Mouse (Mus musculus) embryonic facial prominence, embryonic 12.5 days (tissue): ENCODE data around the gene Srcin1. TPM values are rescaled to one million over a fixed set of nuclear protein-coding genes. Genes with fewer than 3 reads are reported as not detected.

Source experiments
- ATAC-seq: fragments of 200-750 bp; cut with Nextera tagmentation; 2 replicates; pipeline ENCODE4 v1.8.0; 2017; ENCODE audit not compliant: insufficient number of reproducible peaks, insufficient read depth, low FRiP score, low TSS enrichment
- H3K27ac ChIP-seq: fragments of 300-500 bp; sonication (generic); 2 replicates; pipeline ENCODE4 v1.5.1; 2016; ENCODE audit warnings: mild to moderate bottlenecking
- H3K27me3 ChIP-seq: fragments of 300-500 bp; sonication (generic); 2 replicates; pipeline ENCODE4 v1.6.1; 2016; ENCODE audit warnings: mild to moderate bottlenecking, moderate library complexity
- H3K36me3 ChIP-seq: fragments of 300-500 bp; sonication (generic); 2 replicates; pipeline ENCODE4 v1.6.1; 2016; ENCODE audit warnings: mild to moderate bottlenecking
- H3K4me1 ChIP-seq: fragments of 300-500 bp; sonication (generic); 2 replicates; pipeline ENCODE4 v1.6.1; 2016
- H3K4me2 ChIP-seq: fragments of 300-500 bp; sonication (generic); replicated peaks from 2 replicates; pipeline ENCODE4 v1.6.1; 2016; ENCODE audit warnings: mild to moderate bottlenecking, moderate library complexity
- H3K4me3 ChIP-seq: fragments of 300-500 bp; sonication (generic); 2 replicates; pipeline ENCODE4 v1.5.1; 2016; ENCODE audit warnings: mild to moderate bottlenecking
- H3K9ac ChIP-seq: fragments of 300-500 bp; sonication (generic); 2 replicates; pipeline ENCODE4 v1.6.1; 2016; ENCODE audit warnings: mild to moderate bottlenecking, moderate library complexity
- H3K9me3 ChIP-seq: fragments of 300-500 bp; sonication (generic); 2 replicates; pipeline ENCODE4 v1.6.1; 2016; ENCODE audit warnings: mild to moderate bottlenecking, moderate library complexity
- WGBS: fragments of 180-500 bp; shearing (Covaris S2); methylation state at CpG from one replicate; pipeline ENCODE4 v1.1.7; 2016; 5-methylcytosine and 5-hydroxymethylcytosine counted together
- polyA plus RNA-seq: library from polyadenylated mRNA; unstranded; fragments of >200 nt; fragmentation: Nextera tagmentation; extraction: Ambion mirVana; gene quantifications from 2 replicates; pipeline ENCODE4 v1.2.1, GENCODE M21; 2016

The Srcin1 gene
- polyA plus RNA-seq, 1 experiment from 2014 or later = 1.00 TPM

- WGBS = 18% methylated on average over 6 of the region's 6 CpGs
- no peak overlapping the region for H3K4me2 ChIP-seq
- no peaks in the 10 kb centered on the region for H3K27me3 ChIP-seq
- H3K4me3 ChIP-seq = no peak overlapping the region
- no peaks in the 10 kb centered on the region for H3K36me3 ChIP-seq
- ATAC-seq = no peak
- H3K9me3 ChIP-seq = no peaks in the 10 kb centered on the region
- no peak overlapping the region for H3K27ac ChIP-seq
- H3K9ac ChIP-seq = no peak overlapping the region
- no peaks in the 10 kb centered on the region for H3K4me1 ChIP-seq
Observed at GRCm38 (mm10) chr11:97602223-97602622, 26.2 kb upstream of the Srcin1 start.

DNA sequence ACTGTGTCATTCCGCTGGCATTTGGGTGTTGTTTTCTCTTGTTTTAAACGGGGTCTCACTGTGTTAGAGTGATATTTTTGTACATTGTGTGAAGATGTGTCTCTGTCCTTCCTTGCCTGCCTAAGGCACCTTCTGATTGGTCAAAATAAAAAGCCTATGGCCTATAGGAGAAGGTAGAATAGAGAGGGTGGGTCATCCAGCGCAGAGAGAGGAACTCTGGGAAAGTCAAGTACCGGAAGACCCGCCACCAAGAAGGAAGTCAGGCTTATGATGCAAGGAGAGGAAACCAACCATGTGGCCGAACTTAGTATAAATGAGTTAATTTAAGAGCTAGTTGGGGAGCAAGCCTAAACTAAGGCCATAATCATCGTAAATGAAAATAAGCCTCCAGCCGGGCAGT, 23.1 kb upstream of the Srcin1 start:
- Histone ChIP-seq H3K4me1 (no peaks in the 10 kb centered on the region), H3K27me3 (no peaks in the 10 kb centered on the region), H3K4me2 (no peak overlapping the region), H3K36me3 (no peaks in the 10 kb centered on the region), H3K9ac (no peak overlapping the region), H3K27ac (no peak overlapping the region), H3K9me3 (no peaks in the 10 kb centered on the region), H3K4me3 (no peak overlapping the region)
- ATAC-seq = no peak
- 89% methylated on average over 8 of the region's 8 CpGs for WGBS

GRCm38 (mm10) chr11:97597945-97598691, 22.1 kb upstream of the Srcin1 start:
- Histone ChIP-seq H3K4me3 (no peak overlapping the region), H3K9ac (no peak overlapping the region), H3K4me1 (no peaks in the 10 kb centered on the region), H3K27me3 (no peaks in the 10 kb centered on the region), H3K36me3 (no peaks in the 10 kb centered on the region), H3K9me3 (no peaks in the 10 kb centered on the region), H3K4me2 (no peak overlapping the region), H3K27ac (no peak overlapping the region)
- ATAC-seq = no peak
- WGBS = 78% methylated on average over 10 of the region's 10 CpGs

DNA sequence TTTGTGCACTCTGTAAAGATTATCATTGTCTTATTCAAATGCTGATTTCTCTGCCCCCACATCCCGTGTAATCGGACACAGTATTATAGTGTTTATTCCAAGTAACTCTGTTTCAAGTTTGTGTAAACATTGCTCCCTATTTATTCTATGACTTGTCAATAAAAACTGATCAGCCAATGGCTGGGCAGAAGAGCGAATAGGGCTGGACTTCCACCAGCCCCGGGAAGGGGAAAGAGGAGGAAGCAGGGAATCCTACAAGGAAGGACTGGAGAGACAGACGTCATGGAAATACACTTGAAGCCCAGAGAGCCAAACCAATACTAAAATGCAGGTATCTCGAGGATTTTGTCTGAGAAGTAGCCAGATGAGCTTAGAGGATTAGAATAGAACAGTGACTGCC, 18.1 kb upstream of the Srcin1 start:
- no peak overlapping the region for H3K4me2 ChIP-seq
- WGBS = 45% methylated on average over 6 of the region's 6 CpGs
- H3K9ac ChIP-seq = no peak overlapping the region
- H3K4me3 ChIP-seq = no peak overlapping the region
- no peak overlapping the region for H3K27ac ChIP-seq
- H3K4me1 ChIP-seq = peaks cover 7% of the 10 kb centered on the region
- no peak for ATAC-seq
- H3K27me3 ChIP-seq = no peaks in the 10 kb centered on the region
- no peaks in the 10 kb centered on the region for H3K36me3 ChIP-seq
- H3K9me3 ChIP-seq = no peaks in the 10 kb centered on the region

- H3K27ac ChIP-seq = no peak overlapping the region
- H3K36me3 ChIP-seq = no peaks in the 10 kb centered on the region
- peaks cover 8% of the 10 kb centered on the region for H3K4me1 ChIP-seq
- no peak overlapping the region for H3K4me2 ChIP-seq
- ATAC-seq = no peak
- no peak overlapping the region for H3K4me3 ChIP-seq
- 26% methylated on average over 5 of the region's 5 CpGs for WGBS
- H3K27me3 ChIP-seq = no peaks in the 10 kb centered on the region
- H3K9me3 ChIP-seq = no peaks in the 10 kb centered on the region
- H3K9ac ChIP-seq = no peak overlapping the region
Observed at GRCm38 (mm10) chr11:97591910-97592309, 15.9 kb upstream of the Srcin1 start.

- Histone ChIP-seq H3K4me3 (no peak overlapping the region), H3K9ac (no peak overlapping the region), H3K4me1 (peaks cover 8% of the 10 kb centered on the region), H3K4me2 (no peak overlapping the region; the same call in 1 of the 2 replicates), H3K36me3 (no peaks in the 10 kb centered on the region), H3K27ac (no peak overlapping the region), H3K27me3 (no peaks in the 10 kb centered on the region), H3K9me3 (no peaks in the 10 kb centered on the region)
- ATAC-seq = no peak
- 28% methylated on average over 24 of the region's 24 CpGs for WGBS
Observed at GRCm38 (mm10) chr11:97590227-97590960, 14.4 kb upstream of the Srcin1 start.

DNA sequence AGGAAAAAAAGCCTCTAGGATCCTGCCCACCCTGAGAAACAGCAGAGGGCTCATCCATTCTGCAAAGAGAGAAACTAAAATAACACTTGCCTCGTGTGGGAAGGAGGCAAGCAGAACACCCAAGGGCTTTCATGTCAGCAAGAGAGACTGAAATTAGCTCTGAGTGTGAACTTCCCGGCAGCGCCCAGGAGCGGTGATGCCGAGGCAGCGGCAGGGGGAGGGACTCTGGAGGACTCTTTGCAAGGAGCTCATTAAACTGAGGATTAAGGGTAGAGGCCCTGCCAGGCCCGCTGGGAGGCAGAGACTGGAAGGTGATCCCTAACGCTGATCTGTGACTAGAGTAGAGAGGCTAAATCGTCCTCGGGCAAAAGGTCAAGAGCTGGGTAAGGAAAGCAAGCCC, 13.2 kb upstream of the Srcin1 start:
- Histone ChIP-seq H3K36me3 (no peaks in the 10 kb centered on the region), H3K4me3 (no peak overlapping the region), H3K27me3 (no peaks in the 10 kb centered on the region), H3K4me1 (peaks cover 8% of the 10 kb centered on the region), H3K4me2 (peak overlapping the region; percentile 17; the same call in 1 of the 2 replicates), H3K9me3 (no peaks in the 10 kb centered on the region), H3K27ac (no peak overlapping the region), H3K9ac (no peak overlapping the region)
- WGBS = 3% methylated on average over 10 of the region's 10 CpGs
- ATAC-seq = no peak

- Histone ChIP-seq H3K27me3 (0 out of 2 replicates have a peak, but pooled peaks cover 2% of the 10 kb centered on the region), H3K9ac (no peak overlapping the region), H3K4me2 (no peak overlapping the region), H3K36me3 (no peaks in the 10 kb centered on the region), H3K27ac (no peak overlapping the region), H3K9me3 (no peaks in the 10 kb centered on the region), H3K4me3 (no peak overlapping the region), H3K4me1 (peaks cover 8% of the 10 kb centered on the region)
- WGBS = 52% methylated on average over 10 of the region's 10 CpGs
- no peak for ATAC-seq
Observed at GRCm38 (mm10) chr11:97585932-97586331, 9.9 kb upstream of the Srcin1 start.

GRCm38 (mm10) chr11:97584476-97584875, 8.5 kb upstream of the Srcin1 start:
- ATAC-seq = no peak
- Histone ChIP-seq H3K9ac (no peak overlapping the region), H3K4me2 (no peak overlapping the region), H3K27ac (no peak overlapping the region), H3K9me3 (no peaks in the 10 kb centered on the region), H3K36me3 (no peaks in the 10 kb centered on the region), H3K4me3 (no peak overlapping the region), H3K27me3 (0 out of 2 replicates have a peak, but pooled peaks cover 2% of the 10 kb centered on the region), H3K4me1 (peaks cover 4% of the 10 kb centered on the region; the same call in 1 of the 2 replicates)
- 72% methylated on average over 7 of the region's 7 CpGs for WGBS

- no peak overlapping the region for H3K4me3 ChIP-seq
- WGBS = 16% methylated on average over 10 of the region's 10 CpGs
- H3K4me1 ChIP-seq = peaks cover 13% of the 10 kb centered on the region
- no peak overlapping the region for H3K4me2 ChIP-seq
- no peaks in the 10 kb centered on the region for H3K9me3 ChIP-seq
- no peak for ATAC-seq
- H3K9ac ChIP-seq = no peak overlapping the region
- H3K27ac ChIP-seq = no peak overlapping the region
- no peaks in the 10 kb centered on the region for H3K36me3 ChIP-seq
- H3K27me3 ChIP-seq = peaks cover 45% of the 10 kb centered on the region
Observed at GRCm38 (mm10) chr11:97579088-97579857, 3.3 kb upstream of the Srcin1 start.

- no peaks in the 10 kb centered on the region for H3K9me3 ChIP-seq
- H3K9ac ChIP-seq = no peak overlapping the region
- H3K4me3 ChIP-seq = no peak overlapping the region
- peaks cover 21% of the 10 kb centered on the region for H3K4me1 ChIP-seq
- no peak overlapping the region for H3K27ac ChIP-seq
- H3K4me2 ChIP-seq = no peak overlapping the region
- no peak for ATAC-seq
- peaks cover 52% of the 10 kb centered on the region for H3K27me3 ChIP-seq
- no peaks in the 10 kb centered on the region for H3K36me3 ChIP-seq
- WGBS = 24% methylated on average over 2 of the region's 2 CpGs
Observed at GRCm38 (mm10) chr11:97578286-97578685, 2.3 kb upstream of the Srcin1 start.
